Mouse (Mus musculus) MEL (cell line): ENCODE measurements around the gene Poc1b. TPM values are rescaled to one million over a fixed set of nuclear protein-coding genes. Genes with fewer than 3 reads are reported as not detected.

Experiments used
- DNase-seq: peaks from one replicate; pipeline ENCODE4 v3.0.0; 2011; ENCODE audit warnings: low read depth, low spot score
- H3K27ac ChIP-seq: 2 replicates; pipeline ENCODE4 v1.5.1; 2012; ENCODE audit warnings: low read depth, mild to moderate bottlenecking, control low read depth, low read length, moderate library complexity; ENCODE audit not compliant: control insufficient read depth
- H3K27me3 ChIP-seq, 2 experiments: fragments of 150-350 bp in 1 of 2; sonication (generic) in 1 of 2; 2 replicates each; pipeline ENCODE4 v1.6.1; 2012; ENCODE audit warnings: low read length in 2 of 2, mild to moderate bottlenecking in 2 of 2, improper control_type of control experiment in 1 of 2, moderate library complexity in 1 of 2; ENCODE audit not compliant: insufficient read depth in 2 of 2, control insufficient read depth in 1 of 2
- H3K36me3 ChIP-seq, 2 experiments: 2 replicates each; pipeline ENCODE4 v1.6.1; 2012 to 2014; ENCODE audit warnings: low read length in 2 of 2, improper control_type of control experiment in 1 of 2, inconsistent platforms in 1 of 2, mild to moderate bottlenecking in 1 of 2; ENCODE audit not compliant: insufficient read depth in 2 of 2, control insufficient read depth in 1 of 2
- H3K4me1 ChIP-seq, 2 experiments: fragments of 150-350 bp in 1 of 2; sonication (generic) in 1 of 2; 2 replicates each; pipeline ENCODE4 v1.6.1; 2012; ENCODE audit warnings: low read length in 2 of 2, improper control_type of control experiment in 1 of 2, mild to moderate bottlenecking in 1 of 2; ENCODE audit not compliant: insufficient read depth in 2 of 2, control insufficient read depth in 1 of 2
- H3K4me3 ChIP-seq, 2 experiments: fragments of 150-350 bp in 1 of 2; sonication (generic) in 1 of 2; 2 replicates each; pipeline ENCODE4 v1.5.1; 2012; ENCODE audit warnings: low read depth in 2 of 2, low read length in 2 of 2, mild to moderate bottlenecking in 2 of 2, moderate library complexity in 2 of 2, control low read depth in 1 of 2, improper control_type of control experiment in 1 of 2; ENCODE audit not compliant: control insufficient read depth in 1 of 2, insufficient read depth in 1 of 2
- H3K79me2 ChIP-seq: 2 replicates; pipeline ENCODE4 v1.6.1; 2012; ENCODE audit warnings: mild to moderate bottlenecking, low read length, moderate library complexity; ENCODE audit not compliant: control insufficient read depth, poor library complexity, insufficient read depth
- H3K9ac ChIP-seq: 2 replicates; pipeline ENCODE4 v1.6.1; 2012; ENCODE audit warnings: low read depth, mild to moderate bottlenecking, control low read depth, low read length, moderate library complexity; ENCODE audit not compliant: control insufficient read depth, poor library complexity, severe bottlenecking
- H3K9me3 ChIP-seq: fragments of 150-350 bp; sonication (generic); replicated peaks from 2 replicates; pipeline ENCODE4 v1.6.1; 2012; ENCODE audit warnings: mild to moderate bottlenecking, low read length, improper control_type of control experiment, moderate library complexity; ENCODE audit not compliant: insufficient read depth
- BHLHE40 ChIP-seq: IDR thresholded peaks from 2 replicates; pipeline ENCODE4 v1.6.1; 2012; ENCODE audit warnings: low read depth, mild to moderate bottlenecking, inconsistent platforms, low read length, improper control_type of control experiment, borderline replicate concordance
- CHD2 ChIP-seq: IDR thresholded peaks from 2 replicates; pipeline ENCODE4 v1.6.1; 2011; ENCODE audit warnings: low read length, improper control_type of control experiment
- CTCF ChIP-seq, 3 experiments: IDR thresholded peaks in 2 of 3; conservative IDR thresholded peaks in 1 of 3; 2 replicates each; pipeline ENCODE4 v1.5.1; 2011 to 2012; ENCODE audit warnings: low read length in 3 of 3, low read depth in 2 of 3, mild to moderate bottlenecking in 2 of 3, improper control_type of control experiment in 1 of 3, inconsistent platforms in 1 of 3, mixed read lengths in 1 of 3, moderate library complexity in 1 of 3; ENCODE audit not compliant: control insufficient read depth in 1 of 3, insufficient read depth in 1 of 3, poor library complexity in 1 of 3, severe bottlenecking in 1 of 3
- ELF1 ChIP-seq: IDR thresholded peaks from 2 replicates; pipeline ENCODE4 v1.6.1; 2014; ENCODE audit warnings: low read depth, mild to moderate bottlenecking, inconsistent platforms, low read length, improper control_type of control experiment, moderate library complexity
- ETS1 ChIP-seq: IDR thresholded peaks from 2 replicates; pipeline ENCODE4 v1.6.1; 2012; ENCODE audit warnings: low read depth, mild to moderate bottlenecking, inconsistent platforms, low read length, improper control_type of control experiment, moderate library complexity
- GABPA ChIP-seq: IDR thresholded peaks from 2 replicates; pipeline ENCODE4 v1.6.1; 2012; ENCODE audit warnings: low read depth, mild to moderate bottlenecking, inconsistent platforms, low read length, improper control_type of control experiment, moderate library complexity
- GATA1 ChIP-seq: IDR thresholded peaks from 2 replicates; pipeline ENCODE4 v1.6.1; 2011; ENCODE audit warnings: low read depth, low read length, improper control_type of control experiment
- HCFC1 ChIP-seq: IDR thresholded peaks from 2 replicates; pipeline ENCODE4 v1.6.1; 2012; ENCODE audit warnings: low read depth, mild to moderate bottlenecking, inconsistent platforms, low read length, improper control_type of control experiment, moderate library complexity
- MAFK ChIP-seq: IDR thresholded peaks from 2 replicates; pipeline ENCODE4 v1.6.1; 2011; ENCODE audit warnings: low read depth, mild to moderate bottlenecking, low read length, improper control_type of control experiment, borderline replicate concordance
- MAX ChIP-seq: IDR thresholded peaks from 2 replicates; pipeline ENCODE4 v1.6.1; 2011; ENCODE audit warnings: low read length, improper control_type of control experiment
- MAZ ChIP-seq: IDR thresholded peaks from 2 replicates; pipeline ENCODE4 v1.6.1; 2012; ENCODE audit warnings: low read depth, mild to moderate bottlenecking, inconsistent platforms, low read length, improper control_type of control experiment
- MEF2A ChIP-seq: IDR thresholded peaks from 2 replicates; pipeline ENCODE4 v1.6.1; 2014; ENCODE audit warnings: low read depth, mild to moderate bottlenecking, inconsistent platforms, low read length, improper control_type of control experiment; ENCODE audit not compliant: poor library complexity, insufficient replicate concordance, severe bottlenecking; ENCODE audit errors: extremely low read depth
- MXI1 ChIP-seq: IDR thresholded peaks from 2 replicates; pipeline ENCODE4 v1.6.1; 2011; ENCODE audit warnings: mild to moderate bottlenecking, low read depth, low read length, improper control_type of control experiment
- MYC ChIP-seq: IDR thresholded peaks from 2 replicates; pipeline ENCODE4 v1.6.1; 2011; ENCODE audit warnings: low read depth, mild to moderate bottlenecking, low read length, improper control_type of control experiment, moderate library complexity
- POLR2A ChIP-seq, 2 experiments: IDR thresholded peaks; 2 replicates each; pipeline ENCODE4 v1.6.1; 2011 to 2012; ENCODE audit warnings: low read length in 2 of 2, mild to moderate bottlenecking in 2 of 2, control low read depth in 1 of 2, improper control_type of control experiment in 1 of 2, low read depth in 1 of 2, moderate library complexity in 1 of 2; ENCODE audit not compliant: control insufficient read depth in 1 of 2, insufficient read depth in 1 of 2, poor library complexity in 1 of 2
- POLR2AphosphoS2 ChIP-seq: IDR thresholded peaks from 2 replicates; pipeline ENCODE4 v1.6.1; 2011; ENCODE audit warnings: low read length, improper control_type of control experiment
- POLR2AphosphoS5 ChIP-seq: IDR thresholded peaks from 2 replicates; pipeline ENCODE4 v1.6.1; 2012; ENCODE audit warnings: low read depth, borderline replicate concordance, mild to moderate bottlenecking, inconsistent platforms, low read length, moderate library complexity, mixed read lengths
- RAD21 ChIP-seq: IDR thresholded peaks from 2 replicates; pipeline ENCODE4 v1.6.1; 2011; ENCODE audit warnings: mild to moderate bottlenecking, low read depth, low read length, improper control_type of control experiment
- RCOR1 ChIP-seq: IDR thresholded peaks from 2 replicates; pipeline ENCODE4 v1.6.1; 2012; ENCODE audit warnings: low read depth, mild to moderate bottlenecking, inconsistent platforms, low read length, improper control_type of control experiment
- SIN3A ChIP-seq: IDR thresholded peaks from 2 replicates; pipeline ENCODE4 v1.6.1; 2012; ENCODE audit warnings: low read length, improper control_type of control experiment, inconsistent platforms
- TCF12 ChIP-seq: IDR thresholded peaks from 2 replicates; pipeline ENCODE4 v1.6.1; 2014; ENCODE audit warnings: low read depth, mild to moderate bottlenecking, inconsistent platforms, low read length, improper control_type of control experiment, moderate library complexity
- UBTF ChIP-seq: IDR thresholded peaks from 2 replicates; pipeline ENCODE4 v1.6.1; 2012; ENCODE audit warnings: low read depth, mild to moderate bottlenecking, inconsistent platforms, low read length, improper control_type of control experiment, moderate library complexity, borderline replicate concordance; ENCODE audit not compliant: insufficient read depth
- USF1 ChIP-seq: IDR thresholded peaks from 2 replicates; pipeline ENCODE4 v1.6.1; 2014; ENCODE audit warnings: low read depth, mild to moderate bottlenecking, inconsistent platforms, low read length, improper control_type of control experiment, moderate library complexity
- ZKSCAN1 ChIP-seq: IDR thresholded peaks from 2 replicates; pipeline ENCODE4 v1.6.1; 2012; ENCODE audit warnings: low read depth, mild to moderate bottlenecking, inconsistent platforms, low read length, improper control_type of control experiment, moderate library complexity
- ZMIZ1 ChIP-seq: IDR thresholded peaks from 2 replicates; pipeline ENCODE4 v1.6.1; 2012; ENCODE audit warnings: low read depth, mild to moderate bottlenecking, inconsistent platforms, low read length, improper control_type of control experiment, moderate library complexity
- polyA plus RNA-seq, 2 experiments: library from polyadenylated mRNA; stranded (reverse) in 1 of 2; unstranded in 1 of 2; fragments of >175 nt in 1 of 2; fragments of >200 nt in 1 of 2; gene quantifications; 2 replicates each; pipeline versions ENCODE4 v1.2.1 to v1.2.4; 2012; ENCODE audit warnings: low replicate concordance in 2 of 2, low read depth in 1 of 2; ENCODE audit not compliant: insufficient read length in 2 of 2, insufficient read depth in 1 of 2, missing spikeins in 1 of 2
- total RNA-seq: library from RNA; depleted of rRNA; stranded (reverse); fragments of 300-350 nt; gene quantifications from 2 replicates; pipeline ENCODE4 v1.2.3, GENCODE M21; 2012

Gene Poc1b
- total and polyA plus RNA-seq, 3 experiments: 3.3 to 15.3 TPM; not detected in 1

DNA sequence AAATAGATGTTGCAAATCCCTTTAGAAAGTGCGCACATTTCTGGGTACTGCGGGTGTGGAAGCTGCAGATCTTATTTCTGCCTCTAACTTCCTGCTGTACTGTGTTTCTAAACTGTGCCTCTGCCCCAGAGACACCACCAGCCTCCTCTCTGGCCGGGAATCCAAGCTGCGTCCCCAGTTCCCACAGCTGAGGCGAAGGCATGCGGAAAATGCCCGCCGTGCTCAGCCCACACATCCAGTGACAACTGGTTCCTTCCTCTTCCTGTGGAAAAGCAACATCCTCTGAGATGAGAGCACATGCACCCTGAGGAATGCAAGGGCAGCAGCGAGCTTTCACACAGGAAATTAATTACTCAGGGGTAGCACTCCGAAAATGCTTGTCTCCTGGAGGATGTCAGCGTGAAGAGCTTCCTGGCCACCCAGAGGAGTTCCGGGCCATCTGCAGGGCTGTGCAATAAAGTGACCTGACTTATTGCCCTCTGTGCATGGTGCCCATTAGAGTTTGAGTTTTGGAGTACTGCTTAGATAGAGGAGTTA lies 65.2 kb downstream of the Poc1b start:
- Histone ChIP-seq H3K9ac (no peak overlapping the region), H3K36me3 (no peaks in the 10 kb centered on the region), H3K9me3 (no peaks in the 10 kb centered on the region), H3K4me1 (no peaks in the 10 kb centered on the region), H3K27me3 (no peaks in the 10 kb centered on the region; a peak in 2 of 4 replicates), H3K4me3 (no peak overlapping the region), H3K79me2 (no peaks in the 10 kb centered on the region), H3K27ac (no peak overlapping the region)
- TF ChIP-seq HCFC1: no peak
- TF ChIP-seq ZMIZ1: no peak
- no peak for TF ChIP-seq ETS1
- TF ChIP-seq GATA1: no peak
- no peak for TF ChIP-seq ZKSCAN1
- TF ChIP-seq POLR2A (IDR thresholded peaks at IDR 0.05; ENCODE audit: control insufficient read depth in 1 of 2, insufficient read depth in 1 of 2, low read depth in 1 of 2, low read length in 2 of 2, poor library complexity in 1 of 2): no peak
- no peak for TF ChIP-seq CHD2
- TF ChIP-seq USF1: no peak
- no peak for TF ChIP-seq GABPA
- no peak for TF ChIP-seq MYC
- no peak for TF ChIP-seq MXI1
- TF ChIP-seq RAD21: no peak
- no peak for TF ChIP-seq BHLHE40
- no peak for TF ChIP-seq TCF12
- TF ChIP-seq ELF1: no peak
- TF ChIP-seq SIN3A: no peak
- TF ChIP-seq MAX: no peak
- TF ChIP-seq UBTF: no peak
- no peak for TF ChIP-seq MAFK
- TF ChIP-seq RCOR1: no peak
- no peak for DNase-seq

- no peak for TF ChIP-seq MAFK
- TF ChIP-seq RCOR1: no peak
- no peak for TF ChIP-seq MXI1
- TF ChIP-seq ETS1: no peak
- no peak for TF ChIP-seq CTCF (IDR thresholded peaks at IDR 0.05 in 2 of 3, conservative IDR thresholded peaks at IDR 0.05 in 1 of 3; ENCODE audit: control insufficient read depth in 1 of 3, insufficient read depth in 1 of 3, low read depth in 2 of 3, low read length in 3 of 3, poor library complexity in 1 of 3, severe bottlenecking in 1 of 3)
- TF ChIP-seq POLR2A (IDR thresholded peaks at IDR 0.05; ENCODE audit: control insufficient read depth in 1 of 2, insufficient read depth in 1 of 2, low read depth in 1 of 2, low read length in 2 of 2, poor library complexity in 1 of 2): no peak
- TF ChIP-seq MAX: no peak
- TF ChIP-seq GATA1: no peak
- TF ChIP-seq CHD2: no peak
- TF ChIP-seq SIN3A: no peak
- TF ChIP-seq MAZ: no peak
- no peak for TF ChIP-seq ZKSCAN1
- no peak for TF ChIP-seq MEF2A
- TF ChIP-seq POLR2AphosphoS5: no peak
- no peak for TF ChIP-seq POLR2AphosphoS2
- TF ChIP-seq, all 39 proteins: peak for 0
- Histone ChIP-seq H3K4me1 (no peaks in the 10 kb centered on the region), H3K4me3 (no peak overlapping the region), H3K27me3 (no peaks in the 10 kb centered on the region; a peak in 2 of 4 replicates), H3K36me3 (no peaks in the 10 kb centered on the region), H3K9ac (no peak overlapping the region), H3K79me2 (no peaks in the 10 kb centered on the region), H3K9me3 (no peaks in the 10 kb centered on the region), H3K27ac (no peak overlapping the region)
- no peak for DNase-seq
Observed at GRCm38 (mm10) chr10:99172906-99173507, 66.2 kb downstream of the Poc1b start.
